Mouse (Mus musculus): ENCODE results near the gene Rmi1. TPM values are rescaled to one million over a fixed set of nuclear protein-coding genes. Genes with fewer than 3 reads are reported as not detected.

Rmi1 gene
- 10 to 100 TPM; 18.0 to 20.3 TPM for total RNA-seq (2023)

DNA sequence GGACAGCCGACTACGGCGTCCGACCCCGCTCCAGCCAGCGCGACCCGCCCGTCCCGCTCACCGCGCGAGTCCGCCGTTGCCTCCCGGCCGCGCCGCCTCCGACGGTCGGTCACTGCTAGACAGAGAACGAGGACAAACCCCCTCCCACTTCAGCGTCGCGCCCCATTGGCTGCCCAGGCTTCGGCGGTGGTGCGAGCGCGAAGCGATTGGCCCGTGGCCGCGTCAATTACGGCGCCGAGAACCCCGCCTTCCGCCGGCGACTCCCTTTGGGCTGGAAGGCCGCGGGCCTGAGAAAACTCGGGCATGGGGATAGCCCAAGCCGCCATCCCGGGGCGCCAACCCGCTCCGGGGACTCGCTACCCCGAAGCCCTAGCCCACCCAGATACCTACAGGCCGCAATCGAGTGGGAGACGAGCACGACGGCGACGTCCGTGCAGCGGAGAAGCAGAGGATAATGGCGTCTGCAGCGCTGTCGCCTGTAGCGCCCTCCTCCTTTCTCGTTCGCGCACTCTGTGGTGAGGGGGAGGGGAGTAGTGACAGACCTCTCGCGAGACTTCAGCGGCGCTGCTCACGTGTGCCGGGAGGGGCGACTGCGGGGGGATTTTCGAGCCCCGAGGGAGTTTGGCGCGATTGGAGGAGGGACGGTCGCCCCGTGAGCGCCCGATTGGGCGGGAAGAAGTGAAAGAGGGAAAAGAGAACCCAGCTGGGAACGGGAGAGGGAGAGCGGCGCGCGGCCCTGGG is at the start of gene Rmi1:
Gene Rmi1 (plus strand): TSS at position 246 of the 741 bp plus-strand sequence.

DNA sequence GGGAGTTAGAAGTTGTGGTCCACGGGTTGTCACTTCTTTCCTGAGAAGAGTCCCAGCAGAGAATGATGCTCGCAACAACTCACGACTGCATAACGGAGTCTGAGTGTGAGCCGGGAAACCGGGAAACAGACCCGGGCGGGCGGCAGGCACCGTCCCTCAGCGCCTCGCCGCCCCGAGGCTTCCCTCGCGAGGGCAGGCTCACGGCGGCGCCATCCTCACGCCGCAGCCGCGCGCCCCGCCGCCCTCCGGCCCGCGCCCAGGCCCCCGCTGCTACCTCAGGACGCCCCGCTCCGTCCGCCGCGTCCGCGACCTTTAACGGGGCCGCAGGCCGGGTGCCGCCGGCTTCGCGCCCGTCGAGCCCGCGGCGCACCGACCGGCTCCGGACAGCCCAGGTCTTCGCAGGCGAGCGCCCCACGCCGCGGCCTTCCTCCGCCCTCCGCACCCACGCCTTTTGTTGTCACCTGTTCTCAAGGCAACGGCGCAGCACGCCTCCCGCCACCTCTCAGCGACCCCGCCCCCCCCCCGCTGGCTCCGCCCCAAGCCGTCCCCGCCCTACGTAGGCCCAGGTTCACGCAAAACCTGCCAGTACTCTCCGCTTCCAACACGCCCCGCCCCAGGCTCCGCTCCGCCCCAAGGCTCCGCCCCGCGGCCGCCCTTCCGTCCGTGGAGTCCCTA is 43.3 kb upstream of the Rmi1 start, which contains the start of gene Kif27:
Gene Kif27 (minus strand): TSS at position 494 of the 675 bp plus-strand sequence.

DNA sequence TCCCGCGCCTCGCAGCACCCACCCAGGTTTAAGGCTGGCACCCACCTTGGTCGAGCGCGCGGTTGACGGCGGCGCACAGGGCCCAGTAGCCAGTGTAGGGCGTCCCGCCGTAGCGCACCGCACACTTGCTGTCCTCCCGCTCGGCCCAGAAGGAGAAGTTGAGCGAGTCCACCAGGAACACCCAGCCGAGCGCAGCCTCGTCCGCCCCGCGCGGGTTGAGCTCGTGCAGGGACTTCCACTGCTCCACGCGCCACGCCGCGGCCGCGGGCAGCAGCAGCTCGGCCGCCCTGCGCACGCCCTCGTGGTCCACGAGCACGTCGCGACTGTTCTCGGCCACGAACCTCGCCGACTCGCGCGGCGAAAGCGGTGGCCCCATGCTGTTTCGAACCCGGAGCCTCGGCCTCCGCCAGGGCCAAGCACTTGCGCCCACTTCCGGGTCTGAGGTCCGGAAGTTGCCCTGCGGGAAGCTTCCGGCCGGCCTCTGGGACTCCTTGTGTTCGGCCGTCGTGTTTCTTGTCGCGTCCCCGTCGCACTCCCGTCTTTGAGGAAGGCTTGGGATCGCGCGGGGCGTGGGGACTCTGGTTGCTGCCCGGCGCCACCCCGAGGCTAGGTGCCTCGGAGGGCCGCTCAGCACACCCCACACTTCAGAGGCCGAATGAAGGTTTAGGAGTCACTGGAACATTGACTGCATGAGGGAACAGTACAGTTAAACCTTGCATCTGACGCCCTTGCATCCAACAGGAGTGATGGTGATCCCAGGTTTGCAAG is 17.1 kb upstream of the Rmi1 start, which contains the start of gene 2210016F16Rik:
Gene 2210016F16Rik (minus strand): TSS at position 447 of the 768 bp plus-strand sequence.

DNA sequence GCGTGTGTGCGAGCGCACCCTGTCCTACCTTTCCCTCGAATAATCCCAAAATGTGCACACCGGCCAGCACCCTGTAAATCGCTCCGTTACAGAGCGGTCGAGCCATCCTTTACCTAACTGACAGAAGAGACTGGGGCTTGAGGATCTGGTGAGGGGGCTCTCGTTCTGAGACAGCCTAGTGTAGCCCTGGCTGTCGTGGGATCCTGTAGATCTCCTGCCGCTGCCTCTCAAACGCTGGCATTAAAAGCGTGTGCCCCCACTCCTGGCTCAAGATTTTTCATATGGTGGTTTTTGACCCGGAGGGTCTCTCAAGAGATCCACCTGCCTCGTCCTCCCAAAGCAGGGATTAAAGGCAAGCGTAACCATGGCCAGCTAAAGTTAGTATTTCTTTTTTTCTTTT is 1.2 kb downstream of the Rmi1 start, which contains the start of gene Hnrnpk:
Gene Hnrnpk (minus strand): TSS at position 101 of the 400 bp plus-strand sequence.

Other genes with a start within 250 kb of the Rmi1 start
- gene Idnk, start 244.6 kb upstream of the Rmi1 start, total RNA-seq (2023), result 10 to 100 TPM; 31.0 to 42.8 TPM
- gene Ubqln1, start 186.6 kb upstream of the Rmi1 start, total RNA-seq (2023), result 10 to 100 TPM; 41.6 to 46.5 TPM
- gene Gkap1, start 126.5 kb upstream of the Rmi1 start, total RNA-seq (2023), result 1 to 10 TPM; 3.6 to 3.9 TPM
- under 1 TPM in 1 of 2 experiments, not detected in 1; 0.09 TPM for gene Kif27, start 43.1 kb upstream of the Rmi1 start, total RNA-seq (2023)
- gene 2210016F16Rik, start 17.0 kb upstream of the Rmi1 start, total RNA-seq (2023), result 1 to 10 TPM; 7.6 to 8.6 TPM
- 100 to 1,000 TPM; 718 to 831 TPM for gene Hnrnpk, start 1.1 kb downstream of the Rmi1 start, total RNA-seq (2023)
- not detected for gene Slc28a3, start 208.6 kb downstream of the Rmi1 start, total RNA-seq (2023)